Mouse (Mus musculus) cerebellum, postnatal 36 days (tissue): ENCODE data around the gene Otud7b.
A peak's percentile ranks its signal among the peaks of the same experiment; 100 is the strongest.
"Not testable (repeated sequence)": the region's sequence is repeated elsewhere in the genome, so short reads cannot be mapped to it uniquely, and the experiment has no call there.

ENCODE experiments used
- DNase-seq, 2 experiments: peaks; one replicate each; pipeline ENCODE4 v3.0.0; 2021 to 2022; ENCODE audit warnings: mixed read lengths in 2 of 2

Gene Otud7b

GRCm38 (mm10) chr3:96151836-96152235 is 47.5 kb downstream of the Otud7b start:
- DNase-seq: no peak

GRCm38 (mm10) chr3:96152611-96153010 is 48.3 kb downstream of the Otud7b start:
- no peak for DNase-seq

- DNase-seq: no peak
Observed at GRCm38 (mm10) chr3:96155501-96155900, 51.2 kb downstream of the Otud7b start.

GRCm38 (mm10) chr3:96159820-96160219 is 55.5 kb downstream of the Otud7b start:
- DNase-seq: no peak

GRCm38 (mm10) chr3:96160222-96160802 is 56.0 kb downstream of the Otud7b start:
- DNase-seq: peak; percentile 54 to 63

GRCm38 (mm10) chr3:96160803-96161516 is 56.6 kb downstream of the Otud7b start:
- peak; percentile 75 to 78 for DNase-seq

- DNase-seq: peak in 1 of 2 experiments; percentile 40
Observed at GRCm38 (mm10) chr3:96161869-96162840, 57.8 kb downstream of the Otud7b start, which contains the start of gene Mtmr11. TSS of gene Mtmr11 (plus strand) at chr3:96162004.

- no peak for DNase-seq
Observed at GRCm38 (mm10) chr3:96163040-96163439, 58.7 kb downstream of the Otud7b start.

GRCm38 (mm10) chr3:96168466-96169158 is 64.3 kb downstream of the Otud7b start:
- DNase-seq: no peak

- no peak for DNase-seq
Observed at GRCm38 (mm10) chr3:96170276-96170675, 65.9 kb downstream of the Otud7b start.

GRCm38 (mm10) chr3:96170976-96171545 is 66.7 kb downstream of the Otud7b start:
- no peak for DNase-seq

GRCm38 (mm10) chr3:96171583-96172196 is 67.4 kb downstream of the Otud7b start:
- DNase-seq: no peak

- peak; percentile 81 for DNase-seq
Observed at GRCm38 (mm10) chr3:96172197-96173178, 68.2 kb downstream of the Otud7b start, which contains the start of gene Sf3b4. TSS of gene Sf3b4 (plus strand) at chr3:96172332.

GRCm38 (mm10) chr3:96173185-96173584 is 68.9 kb downstream of the Otud7b start:
- no peak for DNase-seq

- not testable (repeated sequence) for DNase-seq
Observed at GRCm38 (mm10) chr3:96174042-96174441, 69.7 kb downstream of the Otud7b start.

GRCm38 (mm10) chr3:96175251-96175650 is 70.9 kb downstream of the Otud7b start:
- DNase-seq: no peak

GRCm38 (mm10) chr3:96178427-96178826 is 74.1 kb downstream of the Otud7b start:
- DNase-seq: no peak

- no peak for DNase-seq
Observed at GRCm38 (mm10) chr3:96178902-96179301, 74.6 kb downstream of the Otud7b start.

- DNase-seq: peak; percentile 55 to 56
Observed at GRCm38 (mm10) chr3:96179531-96179930, 75.2 kb downstream of the Otud7b start.
